Mouse (Mus musculus) bone marrow macrophage, adult 2 months (primary cell): Measurements from ENCODE around the gene Svopl. TPM values are rescaled to one million over a fixed set of nuclear protein-coding genes. Genes with fewer than 3 reads are reported as not detected.

Experiments used
- H3K27ac ChIP-seq: 2 replicates; pipeline ENCODE4 v1.5.1; 2012; ENCODE audit warnings: low read depth, low read length; ENCODE audit not compliant: insufficient read depth
- H3K4me1 ChIP-seq: 2 replicates; pipeline ENCODE4 v1.6.1; 2012; ENCODE audit warnings: low read length; ENCODE audit not compliant: control insufficient read depth, insufficient read depth
- H3K4me3 ChIP-seq: 2 replicates; pipeline ENCODE4 v1.5.1; 2012; ENCODE audit warnings: mild to moderate bottlenecking, low read length, moderate library complexity; ENCODE audit not compliant: insufficient read depth
- CTCF ChIP-seq: IDR thresholded peaks from 2 replicates; pipeline ENCODE4 v1.5.1; 2012; ENCODE audit warnings: low read depth, mild to moderate bottlenecking, low read length, moderate library complexity
- POLR2A ChIP-seq: IDR thresholded peaks from 2 replicates; pipeline ENCODE4 v1.6.1; 2012; ENCODE audit warnings: mild to moderate bottlenecking, low read depth, low read length, borderline replicate concordance
- polyA plus RNA-seq: library from polyadenylated mRNA; stranded (reverse); fragments of >200 nt; gene quantifications from 2 replicates; pipeline ENCODE4 v1.2.4, GENCODE M21; 2012; ENCODE audit not compliant: missing spikeins, insufficient read depth, insufficient read length

The Svopl gene
- polyA plus RNA-seq: not detected in 2 replicates

- TF ChIP-seq POLR2A: no peak
- TF ChIP-seq CTCF: no peak
- H3K4me3 ChIP-seq: no peak within 1 kb of the TSS
- no peaks in the 10 kb centered on the region for H3K4me1 ChIP-seq
- no peak within 1 kb of the TSS for H3K27ac ChIP-seq
Observed at GRCm38 (mm10) chr6:38046838-38047237, at the start of gene Svopl. Svopl (minus strand) TSS chr6:38046996.

DNA sequence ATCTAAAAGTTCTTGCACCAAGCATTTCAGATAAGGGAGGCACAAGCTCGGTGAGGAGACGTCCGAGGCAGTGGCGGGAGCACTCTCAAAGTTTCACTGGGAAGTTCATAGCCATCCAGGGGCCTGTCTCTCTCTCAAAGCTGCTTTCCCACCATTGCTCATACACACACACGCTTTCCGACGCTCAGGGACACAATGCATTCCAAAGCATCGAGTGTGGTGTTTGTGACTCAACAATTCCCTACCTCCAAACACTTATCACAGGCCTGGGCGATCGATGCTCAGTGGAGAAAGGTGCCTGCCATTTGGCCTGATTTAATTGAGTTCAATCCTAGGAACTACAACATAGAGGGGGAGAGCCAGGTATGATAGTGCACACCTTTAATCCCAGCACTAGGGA lies 47.9 kb upstream of the Svopl start:
- H3K27ac ChIP-seq: no peak overlapping the region
- no peak overlapping the region for H3K4me3 ChIP-seq
- TF ChIP-seq POLR2A (no peak), CTCF (no peak)
- no peaks in the 10 kb centered on the region for H3K4me1 ChIP-seq

GRCm38 (mm10) chr6:38092539-38092938 lies 45.7 kb upstream of the Svopl start:
- no peak overlapping the region for H3K4me3 ChIP-seq
- no peaks in the 10 kb centered on the region for H3K4me1 ChIP-seq
- no peak for TF ChIP-seq CTCF
- no peak for TF ChIP-seq POLR2A
- no peak overlapping the region for H3K27ac ChIP-seq

GRCm38 (mm10) chr6:38087242-38088026 lies 40.6 kb upstream of the Svopl start:
- Histone ChIP-seq H3K27ac (no peak overlapping the region), H3K4me3 (no peak overlapping the region), H3K4me1 (no peaks in the 10 kb centered on the region)
- TF ChIP-seq POLR2A: no peak
- TF ChIP-seq CTCF: no peak

GRCm38 (mm10) chr6:38083204-38083603 lies 36.4 kb upstream of the Svopl start:
- Histone ChIP-seq H3K27ac (no peak overlapping the region), H3K4me3 (no peak overlapping the region), H3K4me1 (no peaks in the 10 kb centered on the region)
- TF ChIP-seq CTCF (no peak), POLR2A (no peak)

- Histone ChIP-seq H3K4me3 (no peak overlapping the region), H3K4me1 (no peaks in the 10 kb centered on the region), H3K27ac (no peak overlapping the region)
- TF ChIP-seq POLR2A (no peak), CTCF (no peak)
Observed at GRCm38 (mm10) chr6:38081727-38082341, 35.0 kb upstream of the Svopl start.

DNA sequence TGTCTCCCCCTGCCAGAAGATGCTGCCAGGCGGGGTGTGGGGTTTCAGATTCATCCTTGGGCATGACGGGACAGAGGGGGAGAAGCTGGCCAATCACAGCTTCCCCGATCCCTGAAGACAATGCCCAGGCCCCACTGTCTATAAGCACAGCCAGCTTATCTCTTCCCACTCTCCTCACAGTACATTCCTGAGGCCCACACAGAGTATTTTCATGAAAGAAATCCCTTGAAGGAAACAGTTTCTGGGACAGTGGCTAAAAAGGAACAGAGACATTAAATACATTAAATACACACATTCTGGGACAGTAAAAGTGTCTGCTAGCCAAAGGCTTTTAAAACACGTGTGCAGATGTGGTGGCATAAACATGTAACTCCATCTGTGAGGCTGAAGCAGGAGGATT lies 33.6 kb upstream of the Svopl start:
- Histone ChIP-seq H3K27ac (no peak overlapping the region), H3K4me3 (no peak overlapping the region), H3K4me1 (no peaks in the 10 kb centered on the region)
- TF ChIP-seq CTCF (no peak), POLR2A (no peak)

GRCm38 (mm10) chr6:38073592-38073991 lies 26.8 kb upstream of the Svopl start:
- TF ChIP-seq POLR2A (no peak), CTCF (no peak)

DNA sequence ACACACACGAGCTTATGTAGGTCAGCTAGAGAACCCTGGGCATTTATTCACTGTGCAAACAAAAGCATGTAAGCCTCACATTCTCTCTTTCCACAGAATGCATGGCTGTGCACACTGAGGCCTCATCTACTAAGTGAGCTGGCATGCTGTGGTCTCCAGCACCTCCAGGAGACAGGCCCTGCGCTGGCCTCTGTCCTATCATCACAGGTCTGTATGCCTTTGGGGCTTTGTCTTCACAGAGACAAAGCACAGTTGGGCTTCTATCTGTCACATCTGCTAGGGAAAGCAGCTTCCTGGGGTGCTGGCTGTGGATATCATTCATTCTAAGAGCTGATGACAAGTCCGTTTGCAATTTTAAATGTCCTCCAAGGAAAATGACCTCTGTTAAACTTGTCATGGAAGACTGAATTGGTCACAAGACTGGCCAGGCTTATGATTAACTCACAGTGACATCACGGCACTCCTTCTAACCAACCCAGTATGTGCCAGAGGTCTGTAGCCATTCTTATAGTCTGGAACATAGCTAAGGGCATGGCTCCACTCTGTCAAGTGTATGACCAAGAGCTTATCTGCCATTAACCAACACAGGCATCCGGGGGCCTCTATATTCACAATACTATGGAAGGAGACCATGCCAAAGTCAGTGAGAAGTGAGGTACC lies 25.5 kb upstream of the Svopl start:
- H3K27ac ChIP-seq: no peak overlapping the region
- H3K4me3 ChIP-seq: no peak overlapping the region
- no peaks in the 10 kb centered on the region for H3K4me1 ChIP-seq
- TF ChIP-seq CTCF (no peak), POLR2A (no peak)

More at GRCm38 (mm10) chr6:38073592-38073991, 26.8 kb upstream of the Svopl start:
- Histone ChIP-seq H3K4me1 (no peaks in the 10 kb centered on the region), H3K4me3 (no peak overlapping the region), H3K27ac (no peak overlapping the region)

- TF ChIP-seq POLR2A: no peak
- no peak for TF ChIP-seq CTCF
- no peaks in the 10 kb centered on the region for H3K4me1 ChIP-seq
- H3K27ac ChIP-seq: no peak overlapping the region
- H3K4me3 ChIP-seq: no peak overlapping the region
Observed at GRCm38 (mm10) chr6:38071256-38071655, 24.5 kb upstream of the Svopl start.
